Mouse (Mus musculus): ENCODE measurements around the gene Gjc1.

The Gjc1 gene

GRCm38 (mm10) chr11:102819021-102819782 lies at the start of gene Gjc1:
TSS of gene Gjc1 (minus strand) at chr11:102819700.
- peak in 1 of 2 experiments; percentile 65 for DNase-seq (ENCODE audit: low spot score in 2 of 2)

DNA sequence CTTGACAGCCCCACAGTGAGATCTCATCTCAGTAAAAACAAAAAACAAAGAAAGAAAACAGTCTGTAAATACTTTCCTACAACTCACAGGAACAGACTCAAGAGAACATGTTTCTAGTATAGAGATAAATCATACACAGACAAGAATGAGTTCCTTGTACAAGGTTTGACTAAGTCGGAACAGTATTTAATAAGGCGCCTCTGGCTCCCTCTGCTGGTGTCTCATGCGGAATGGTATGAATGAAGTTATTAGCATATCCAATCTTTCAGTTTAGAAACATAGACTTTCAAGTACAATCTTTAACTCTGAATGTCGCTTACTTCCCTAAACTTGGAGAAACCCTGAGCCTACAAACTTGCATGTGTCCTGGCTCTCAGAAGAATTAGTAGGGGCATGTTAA lies 44.8 kb upstream of the Gjc1 start:
- no peak for DNase-seq (ENCODE audit: low spot score in 2 of 2)

DNA sequence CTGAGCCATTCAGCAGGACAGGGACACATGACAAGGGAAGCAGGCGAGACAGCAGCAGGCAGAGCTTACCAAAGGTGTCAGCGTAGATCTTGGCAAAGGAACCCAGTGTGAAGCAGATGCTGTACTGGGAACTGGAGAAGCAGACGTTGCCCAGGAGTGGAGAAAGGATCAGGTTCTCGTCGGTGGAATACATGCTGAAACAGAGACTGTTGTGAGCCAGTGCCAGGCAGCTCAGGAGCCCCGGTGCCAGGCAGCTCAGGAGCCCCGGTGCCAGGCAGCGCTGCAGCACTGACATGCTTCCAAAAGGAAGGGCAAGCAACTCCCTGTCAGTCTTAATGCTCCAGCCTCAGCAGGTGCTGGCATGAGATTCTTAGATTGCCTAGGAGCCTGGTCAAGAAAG lies 40.4 kb upstream of the Gjc1 start:
- no peak for DNase-seq (ENCODE audit: low spot score in 2 of 2)

DNA sequence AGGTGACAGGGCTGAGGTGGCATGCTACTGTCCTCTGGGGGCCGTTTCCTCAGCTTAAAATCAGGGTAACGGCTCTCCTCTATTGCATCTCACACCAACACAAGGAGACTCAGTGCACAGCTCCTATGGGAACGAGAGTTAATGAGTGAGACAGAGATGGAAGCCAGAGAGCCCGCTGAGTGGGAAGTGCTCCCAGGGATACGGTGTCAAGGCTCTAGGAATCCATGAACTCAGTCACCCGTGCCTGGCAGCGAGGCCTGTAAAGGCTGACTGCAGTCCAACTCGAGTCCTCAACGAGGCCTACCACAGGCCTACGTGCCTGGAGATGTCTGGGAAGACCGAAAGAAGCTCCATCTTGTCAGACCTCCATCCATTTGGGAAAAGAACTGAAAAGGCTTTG lies 39.5 kb upstream of the Gjc1 start:
- DNase-seq (ENCODE audit: low spot score in 2 of 2) = no peak

DNA sequence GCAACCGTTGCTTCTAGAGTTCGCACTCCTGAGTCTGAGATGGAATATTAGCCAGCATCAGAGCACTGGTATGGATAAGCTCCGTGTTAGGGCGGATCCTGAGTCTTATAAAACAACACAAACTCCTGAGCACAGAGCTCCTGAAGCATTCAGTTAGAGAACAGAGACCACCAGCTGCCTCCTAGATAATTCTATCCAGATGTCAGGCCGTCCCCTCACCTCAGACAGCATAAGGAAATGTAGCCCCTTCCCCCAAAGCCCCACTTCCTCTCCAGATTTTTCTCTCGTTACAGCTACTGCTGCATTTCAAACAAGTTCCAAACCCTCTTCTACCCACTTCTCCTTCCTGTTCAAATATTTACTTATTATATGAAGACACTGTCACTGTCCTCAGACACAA lies 36.4 kb upstream of the Gjc1 start:
- DNase-seq (ENCODE audit: low spot score in 2 of 2) = no peak

GRCm38 (mm10) chr11:102853760-102854159 lies 34.3 kb upstream of the Gjc1 start:
- no peak for DNase-seq (ENCODE audit: low spot score in 2 of 2)

GRCm38 (mm10) chr11:102851883-102852282 lies 32.4 kb upstream of the Gjc1 start:
- DNase-seq (ENCODE audit: low spot score in 2 of 2) = peak; percentile 41 to 77

DNA sequence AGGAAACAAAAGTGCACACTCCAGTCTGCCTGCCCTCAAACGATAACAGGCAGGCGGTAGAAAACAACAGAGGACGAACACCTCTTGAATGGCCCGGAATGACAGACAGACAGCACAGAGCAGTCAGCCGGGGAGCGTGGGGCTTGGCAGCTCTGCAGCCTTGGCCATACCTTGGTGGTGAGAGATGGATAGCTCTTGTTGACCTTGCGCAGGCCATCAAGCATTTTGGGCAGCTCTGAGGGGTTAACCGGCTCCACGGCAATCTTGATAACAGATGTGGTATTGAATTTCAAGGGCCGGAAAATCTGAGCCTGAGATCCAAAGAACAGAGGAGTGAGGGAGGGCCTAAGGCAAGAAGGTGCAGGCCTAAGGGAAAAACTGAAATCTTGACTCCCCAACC lies 26.4 kb upstream of the Gjc1 start:
- no peak for DNase-seq (ENCODE audit: low spot score in 2 of 2)

DNA sequence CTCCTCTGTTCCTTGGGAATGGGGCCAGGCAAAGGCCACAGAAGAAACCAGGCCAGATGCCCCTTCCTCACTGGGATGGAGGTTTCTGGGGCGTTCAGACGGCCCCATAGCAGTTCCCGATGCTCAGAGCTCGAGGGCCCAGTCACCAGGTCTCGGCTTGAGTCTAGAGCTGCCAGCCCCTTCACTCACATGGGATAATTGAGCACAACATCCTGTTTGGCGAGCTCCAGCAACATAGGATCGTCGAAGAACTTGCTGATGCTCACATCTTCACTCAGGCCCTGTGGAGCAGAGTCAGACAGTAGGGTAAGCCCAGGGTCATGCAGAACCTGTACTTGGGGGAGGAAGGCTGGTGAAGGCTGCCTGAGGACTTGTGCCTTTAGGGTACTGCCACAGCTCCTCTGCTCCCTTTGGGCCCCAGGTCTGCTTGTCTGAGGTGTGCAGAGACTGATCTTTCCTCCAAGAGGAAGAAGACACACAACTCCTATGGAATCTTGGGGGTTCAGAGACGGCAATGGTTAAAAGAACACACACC lies 19.2 kb upstream of the Gjc1 start:
- no peak for DNase-seq (ENCODE audit: low spot score in 2 of 2)

DNA sequence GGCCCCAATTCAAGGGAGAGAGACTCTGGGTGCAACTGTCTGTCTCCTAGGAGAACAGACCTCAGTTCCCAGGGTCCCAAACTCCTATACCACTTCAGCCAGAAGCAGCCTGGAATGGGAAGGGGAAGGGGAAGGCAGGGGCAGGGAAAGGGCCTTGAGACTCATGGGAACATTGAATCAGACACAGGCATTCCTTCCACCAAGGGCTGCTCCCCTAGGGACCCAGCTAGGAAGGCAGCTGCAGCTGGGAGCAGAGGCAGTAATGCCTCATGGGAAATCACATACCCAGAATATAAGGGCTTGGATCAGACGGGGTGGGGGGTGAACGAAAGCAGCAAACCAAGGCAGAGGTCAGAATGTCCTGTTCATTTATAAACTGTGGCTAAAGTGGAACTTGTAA lies 18.6 kb upstream of the Gjc1 start:
- DNase-seq (ENCODE audit: low spot score in 2 of 2) = no peak

DNA sequence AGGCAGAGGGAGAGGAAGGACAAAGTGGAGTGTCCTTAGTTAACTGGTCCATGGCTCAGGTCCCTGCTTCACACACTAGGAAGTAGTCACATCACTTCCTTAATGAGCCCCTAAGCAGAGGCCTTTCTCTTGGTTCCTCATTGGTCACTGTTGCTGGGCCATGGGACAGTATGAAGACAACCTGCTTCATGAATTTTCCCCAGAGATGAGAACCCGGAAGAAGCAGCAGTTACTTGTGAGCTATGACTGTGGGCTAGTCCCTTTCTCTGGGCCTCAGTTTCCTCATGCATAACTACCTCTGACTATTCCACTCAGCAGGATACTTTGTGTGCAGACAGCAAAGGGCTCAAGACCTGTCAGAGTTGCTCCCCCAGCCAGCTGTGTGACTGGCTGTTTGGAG lies 17.9 kb upstream of the Gjc1 start:
- no peak for DNase-seq (ENCODE audit: low spot score in 2 of 2)

GRCm38 (mm10) chr11:102836146-102836545 lies 16.6 kb upstream of the Gjc1 start:
- no peak for DNase-seq (ENCODE audit: low spot score in 2 of 2)

- no peak for DNase-seq (ENCODE audit: low spot score in 2 of 2)
Observed at GRCm38 (mm10) chr11:102835549-102835948, 16.0 kb upstream of the Gjc1 start, which contains the start of gene Higd1b. TSS of gene Higd1b (plus strand) at chr11:102835849.

DNA sequence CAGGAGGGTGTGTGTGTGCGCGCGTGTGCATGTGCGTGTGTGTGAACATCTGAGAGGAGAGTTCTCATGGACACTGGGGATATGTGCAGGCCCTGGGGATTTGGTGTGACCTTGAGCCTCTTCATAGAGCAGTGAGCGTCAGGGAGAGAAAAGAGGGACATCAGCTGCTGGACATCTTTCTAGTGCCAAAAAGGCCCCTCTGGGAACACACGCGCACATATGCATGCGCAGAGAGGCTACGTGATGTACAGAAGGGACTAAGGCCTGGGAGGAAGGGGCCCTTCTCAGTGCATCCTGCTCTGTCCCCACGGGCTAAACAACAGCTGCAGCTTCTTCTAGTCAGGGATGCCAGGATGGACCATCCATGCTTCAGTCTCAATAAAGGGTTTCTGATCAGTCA lies 14.7 kb upstream of the Gjc1 start:
- no peak for DNase-seq (ENCODE audit: low spot score in 2 of 2)

GRCm38 (mm10) chr11:102832700-102833297 lies 13.3 kb upstream of the Gjc1 start:
- no peak for DNase-seq (ENCODE audit: low spot score in 2 of 2)

- DNase-seq (ENCODE audit: low spot score in 2 of 2) = no peak
Observed at GRCm38 (mm10) chr11:102830276-102830675, 10.8 kb upstream of the Gjc1 start.

- DNase-seq (ENCODE audit: low spot score in 2 of 2) = no peak
Observed at GRCm38 (mm10) chr11:102827097-102827496, 7.6 kb upstream of the Gjc1 start.

DNA sequence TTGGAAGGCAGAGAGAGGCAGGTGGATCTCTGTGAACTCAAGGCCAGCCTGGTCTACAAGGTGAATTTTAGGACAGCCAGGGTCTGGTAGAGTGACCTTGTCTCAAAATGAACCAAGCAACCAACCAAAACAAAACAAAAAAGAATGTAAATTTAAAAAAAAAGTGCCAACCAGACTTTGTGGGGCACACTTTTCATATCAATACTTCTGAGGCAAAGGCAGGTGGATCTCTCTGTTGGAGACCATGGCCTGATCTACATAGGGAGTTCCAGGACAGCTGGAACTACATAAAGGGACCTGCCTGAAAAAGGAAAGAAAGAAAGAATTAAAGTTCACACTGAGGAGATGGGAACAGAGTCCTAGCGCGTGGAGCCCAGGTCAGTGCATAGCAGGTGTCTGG lies 7.0 kb upstream of the Gjc1 start:
- no peak for DNase-seq (ENCODE audit: low spot score in 2 of 2)

GRCm38 (mm10) chr11:102821231-102821630 lies 1.7 kb upstream of the Gjc1 start:
- no peak for DNase-seq (ENCODE audit: low spot score in 2 of 2)

- DNase-seq (ENCODE audit: low spot score in 2 of 2) = no peak
Observed at GRCm38 (mm10) chr11:102820432-102820831, 932 bp upstream of the Gjc1 start.

DNA sequence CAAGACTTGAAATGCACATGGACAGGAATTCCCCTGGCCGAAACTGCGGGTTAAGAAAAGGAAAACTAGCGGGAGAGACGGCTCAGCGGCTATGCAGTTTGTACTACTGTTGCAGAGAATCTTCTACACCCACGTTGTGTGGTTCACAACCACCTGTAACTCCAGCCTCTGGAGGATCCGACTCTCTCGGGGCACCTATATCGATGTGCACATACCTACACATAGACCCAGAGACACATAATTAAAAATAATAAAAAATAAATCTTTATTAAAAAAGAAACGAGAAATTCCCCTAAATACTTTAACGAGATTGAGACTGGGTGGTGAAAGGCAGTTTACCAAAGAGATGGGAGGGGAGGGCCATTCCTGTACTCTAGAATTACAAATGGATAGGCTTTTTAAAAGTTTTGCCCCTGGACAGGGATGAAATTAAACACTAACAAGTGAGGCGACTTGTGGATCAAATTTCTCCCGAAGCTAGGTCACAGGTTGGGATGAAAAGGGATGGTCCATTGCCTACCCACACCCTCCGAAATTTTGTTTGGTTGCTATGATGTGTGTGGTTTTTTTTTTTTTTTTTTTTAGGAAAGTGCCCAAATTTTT lies 384 bp upstream of the Gjc1 start:
- no peak for DNase-seq (ENCODE audit: low spot score in 2 of 2)

DNA sequence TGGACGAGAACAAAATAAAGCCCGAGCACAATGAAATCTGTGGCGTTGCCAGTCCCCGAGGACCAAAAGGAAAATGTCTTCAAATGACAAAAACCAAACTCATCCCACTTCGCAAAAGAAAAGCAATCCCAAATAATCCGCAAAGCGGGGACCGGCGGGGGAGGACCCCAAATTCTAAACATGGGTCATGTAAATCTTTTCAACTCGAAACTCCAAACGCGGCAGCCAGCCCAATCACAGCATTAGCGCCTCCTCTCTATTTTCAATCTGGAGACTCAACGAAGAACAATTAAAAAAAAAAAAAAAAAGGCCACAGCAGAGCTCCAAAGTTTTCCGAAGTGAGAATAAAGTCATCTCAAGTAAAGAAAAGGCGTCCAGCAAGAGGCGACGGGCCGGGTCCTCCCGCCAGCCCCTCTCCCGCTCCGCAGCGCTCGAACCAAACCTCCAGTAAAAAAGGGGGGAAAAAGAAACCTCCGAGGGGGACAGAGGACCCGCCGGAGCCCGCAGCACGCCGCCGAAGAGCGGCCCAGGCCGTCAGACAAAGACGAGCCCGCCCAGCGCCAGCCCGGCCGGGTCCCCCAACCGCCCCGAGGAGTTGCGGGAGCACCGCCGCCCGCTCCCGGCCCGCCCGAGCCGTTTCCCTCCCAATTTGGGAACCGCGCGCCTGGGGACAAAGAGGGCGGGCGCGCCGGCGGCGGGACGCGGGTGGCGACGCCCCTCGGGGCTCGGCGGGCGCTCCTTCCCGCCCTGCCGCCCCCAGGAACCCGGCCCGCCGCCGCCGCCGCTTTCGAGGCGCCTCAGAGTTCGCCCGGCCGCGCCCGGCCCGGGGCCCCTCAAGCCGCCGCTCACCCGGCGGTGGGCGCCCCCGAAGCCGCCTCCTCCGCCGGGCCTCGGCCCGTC lies 1.1 kb downstream of the Gjc1 start:
- DNase-seq (ENCODE audit: low spot score in 2 of 2) = no peak
